Mouse (Mus musculus): ENCODE data around the gene Gm8764. TPM values are rescaled to one million over a fixed set of nuclear protein-coding genes. Genes with fewer than 3 reads are reported as not detected.

The Gm8764 gene
- total and polyA plus RNA-seq, 2 experiments = not detected

DNA sequence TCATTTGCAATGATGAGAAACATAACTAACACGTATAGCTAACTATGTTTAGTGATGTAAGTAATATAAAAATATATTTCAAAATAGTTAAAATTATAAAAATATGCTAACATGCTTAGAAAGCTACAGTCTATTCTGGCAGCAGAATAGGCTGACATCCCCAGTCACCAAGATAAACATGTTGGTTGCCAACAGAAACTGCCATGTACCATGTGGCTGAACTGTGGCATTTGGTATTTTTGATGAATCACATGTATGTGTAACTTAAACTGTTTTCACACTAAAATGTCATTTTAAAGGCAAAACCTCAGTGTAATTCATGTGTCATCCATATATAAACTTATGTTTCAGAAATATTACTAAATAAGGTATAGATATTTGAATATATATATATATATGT lies 49.8 kb downstream of the Gm8764 start:
- Histone ChIP-seq H3K36me3 (ENCODE audit: control insufficient read depth, insufficient read depth, low read length) (no peaks in the 10 kb centered on the region), H3K9ac (ENCODE audit: low read depth, low read length) (no peak overlapping the region), H3K79me2 (ENCODE audit: control insufficient read depth, insufficient read depth, low read length) (no peaks in the 10 kb centered on the region), H3K4me3 (ENCODE audit: insufficient read depth, low read depth, low read length) (no peak overlapping the region), H3K27me3 (ENCODE audit: control insufficient read depth, insufficient read depth, low read length) (no peaks in the 10 kb centered on the region), H3K4me1 (ENCODE audit: control insufficient read depth, insufficient read depth, low read length) (no peaks in the 10 kb centered on the region), H3K27ac (replicated peaks; ENCODE audit: insufficient read depth, low read depth, low read length) (no peak overlapping the region)
- WGBS = 76% methylated on average over 1 of the region's 1 CpGs
- DNase-seq (ENCODE audit: extremely low read depth, low read depth, low spot score) = no peak
- TF ChIP-seq POLR2A (IDR thresholded peaks at IDR 0.05; ENCODE audit: extremely low read depth, insufficient read depth, low read length) = no peak
- TF ChIP-seq CTCF (IDR thresholded peaks at IDR 0.05; ENCODE audit: low read depth, low read length) = no peak

DNA sequence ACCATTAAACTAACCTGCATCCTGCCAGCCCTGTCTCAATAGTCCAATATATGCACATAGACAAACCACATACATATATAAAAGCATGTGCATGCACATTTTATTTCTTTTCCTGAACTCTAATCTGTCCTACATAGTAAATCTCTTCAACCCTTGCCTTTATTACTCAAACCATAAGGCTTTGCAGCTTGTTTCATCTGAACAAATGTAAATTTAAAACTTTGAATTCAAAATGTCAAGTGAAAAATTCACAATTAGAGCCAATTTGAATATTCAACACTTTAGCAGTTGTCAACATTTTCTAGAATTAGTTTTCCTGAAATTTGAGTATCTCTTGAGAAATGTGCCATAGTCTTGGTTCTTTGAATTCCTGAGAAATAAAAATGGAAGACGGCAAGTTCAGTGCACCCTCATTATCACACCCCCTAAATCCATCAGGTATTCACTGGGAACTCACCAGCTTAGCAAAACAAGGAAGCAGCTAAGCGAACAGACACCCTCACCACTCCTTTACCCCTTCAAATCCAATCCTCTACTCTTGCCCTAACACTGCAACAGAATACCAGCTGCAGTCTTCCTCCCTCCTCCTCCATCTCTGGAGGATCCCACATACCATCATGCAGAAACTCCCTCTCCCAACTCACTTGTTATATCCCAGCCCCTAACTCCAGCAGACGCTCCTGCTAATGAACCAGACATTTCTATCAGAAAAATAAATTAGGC lies 50.6 kb downstream of the Gm8764 start:
- Histone ChIP-seq H3K27ac (replicated peaks; ENCODE audit: insufficient read depth, low read depth, low read length) (no peak overlapping the region), H3K36me3 (ENCODE audit: control insufficient read depth, insufficient read depth, low read length) (no peaks in the 10 kb centered on the region), H3K4me3 (ENCODE audit: insufficient read depth, low read depth, low read length) (no peak overlapping the region), H3K9ac (ENCODE audit: low read depth, low read length) (no peak overlapping the region), H3K4me1 (ENCODE audit: control insufficient read depth, insufficient read depth, low read length) (no peaks in the 10 kb centered on the region), H3K27me3 (ENCODE audit: control insufficient read depth, insufficient read depth, low read length) (no peaks in the 10 kb centered on the region), H3K79me2 (ENCODE audit: control insufficient read depth, insufficient read depth, low read length) (no peaks in the 10 kb centered on the region)
- WGBS = 62% methylated on average over 3 of the region's 3 CpGs
- DNase-seq (ENCODE audit: extremely low read depth, low read depth, low spot score) = no peak
- TF ChIP-seq CTCF (IDR thresholded peaks at IDR 0.05; ENCODE audit: low read depth, low read length) (no peak), POLR2A (IDR thresholded peaks at IDR 0.05; ENCODE audit: extremely low read depth, insufficient read depth, low read length) (no peak)

Other genes starting within 250 kb of the Gm8764 start
- gene Gm21293, start 17.0 kb upstream of the Gm8764 start, total RNA-seq (2014; rRNA removed) = not detected in 2 replicates
- not detected in 2 replicates for gene Gm21293, start 17.0 kb upstream of the Gm8764 start, polyA plus RNA-seq (2012; rRNA removed)
- gene Gm6763, start 8.5 kb upstream of the Gm8764 start, total RNA-seq (2014; rRNA removed) = not detected in 2 replicates
- not detected in 2 replicates for gene Gm6763, start 8.5 kb upstream of the Gm8764 start, polyA plus RNA-seq (2012; rRNA removed)
- not detected in 2 replicates for gene Gm21304, start 8.5 kb downstream of the Gm8764 start, total RNA-seq (2014; rRNA removed)
- gene Gm21304, start 8.5 kb downstream of the Gm8764 start, polyA plus RNA-seq (2012; rRNA removed) = not detected in 2 replicates
- gene Gm21312, start 17.0 kb downstream of the Gm8764 start, total RNA-seq (2014; rRNA removed) = not detected in 2 replicates
- not detected in 2 replicates for gene Gm21312, start 17.0 kb downstream of the Gm8764 start, polyA plus RNA-seq (2012; rRNA removed)
- gene Gm20765, start 25.5 kb downstream of the Gm8764 start, total RNA-seq (2014; rRNA removed) = not detected in 2 replicates
- not detected in 2 replicates for gene Gm20765, start 25.5 kb downstream of the Gm8764 start, polyA plus RNA-seq (2012; rRNA removed)
- gene Gm4340, start 34.0 kb downstream of the Gm8764 start, total RNA-seq (2014; rRNA removed) = not detected in 2 replicates
- not detected in 2 replicates for gene Gm4340, start 34.0 kb downstream of the Gm8764 start, polyA plus RNA-seq (2012; rRNA removed)

All from liver, adult 2 months (tissue).